Mouse (Mus musculus): Measurements from ENCODE around the gene Zfp827. TPM values are rescaled to one million over a fixed set of nuclear protein-coding genes. Genes with fewer than 3 reads are reported as not detected.

Zfp827 gene
- total and polyA plus RNA-seq, 3 experiments, result 3.1 to 19.3 (median 3.2) TPM

GRCm38 (mm10) chr8:79081333-79081732 is 53.1 kb downstream of the Zfp827 start:
- DNase-seq (ENCODE audit: low spot score), result no peak
- Histone ChIP-seq H3K4me3 (ENCODE audit: low read depth, low read length) (no peak overlapping the region), H3K36me3 (replicated peaks) (peaks cover 76% of the 10 kb centered on the region), H3K4me1 (ENCODE audit: insufficient read depth, low read depth, low read length) (no peaks in the 10 kb centered on the region), H3K27me3 (ENCODE audit: insufficient read depth, low read length) (no peaks in the 10 kb centered on the region), H3K9me3 (replicated peaks) (no peaks in the 10 kb centered on the region)
- no peak for TF ChIP-seq GATA1 (IDR thresholded peaks at IDR 0.05; ENCODE audit: borderline replicate concordance, low read length)
- ATAC-seq (ENCODE audit: extremely low read depth, insufficient number of reproducible peaks, low FRiP score, poor library complexity, severe bottlenecking), result no peak

- ATAC-seq (ENCODE audit: extremely low read depth, insufficient number of reproducible peaks, low FRiP score, poor library complexity, severe bottlenecking), result no peak
- no peak for DNase-seq (ENCODE audit: low spot score)
- Histone ChIP-seq H3K9me3 (replicated peaks) (no peaks in the 10 kb centered on the region), H3K4me3 (ENCODE audit: low read depth, low read length) (no peak overlapping the region), H3K27me3 (ENCODE audit: insufficient read depth, low read length) (no peaks in the 10 kb centered on the region), H3K36me3 (replicated peaks) (peaks cover 80% of the 10 kb centered on the region), H3K4me1 (ENCODE audit: insufficient read depth, low read depth, low read length) (no peaks in the 10 kb centered on the region)
- no peak for TF ChIP-seq TAL1 (conservative IDR thresholded peaks at IDR 0.05; ENCODE audit: low read depth, low read length)
These were observed 53.7 kb downstream of the Zfp827 start for GRCm38 (mm10) chr8:79081955-79082354.

- H3K4me3 ChIP-seq (ENCODE audit: low read depth, low read length), result no peak overlapping the region
- ATAC-seq (ENCODE audit: extremely low read depth, insufficient number of reproducible peaks, low FRiP score, poor library complexity, severe bottlenecking), result no peak
- no peaks in the 10 kb centered on the region for H3K4me1 ChIP-seq (ENCODE audit: insufficient read depth, low read depth, low read length)
- peaks cover 73% of the 10 kb centered on the region for H3K36me3 ChIP-seq (replicated peaks)
- H3K27me3 ChIP-seq (ENCODE audit: insufficient read depth, low read length), result no peaks in the 10 kb centered on the region
- H3K9me3 ChIP-seq (replicated peaks), result no peaks in the 10 kb centered on the region
- DNase-seq (ENCODE audit: low spot score), result no peak
- TF ChIP-seq POLR2AphosphoS5 (IDR thresholded peaks at IDR 0.05; ENCODE audit: insufficient replicate concordance, low read depth, low read length) (no peak), GATA2 (IDR thresholded peaks at IDR 0.05; ENCODE audit: borderline replicate concordance, low read depth, low read length) (no peak), TAL1 (conservative IDR thresholded peaks at IDR 0.05; ENCODE audit: low read depth, low read length) (no peak), CTCF (IDR thresholded peaks at IDR 0.05; ENCODE audit: low read depth, low read length) (no peak), GATA1 (IDR thresholded peaks at IDR 0.05; ENCODE audit: borderline replicate concordance, low read length) (no peak)
These were observed 55.5 kb downstream of the Zfp827 start for GRCm38 (mm10) chr8:79083461-79084358.

- H3K4me3 ChIP-seq (ENCODE audit: low read depth, low read length), result no peak overlapping the region
- no peaks in the 10 kb centered on the region for H3K4me1 ChIP-seq (ENCODE audit: insufficient read depth, low read depth, low read length)
- no peak for DNase-seq (ENCODE audit: low spot score)
- no peaks in the 10 kb centered on the region for H3K9me3 ChIP-seq (replicated peaks)
- ATAC-seq (ENCODE audit: extremely low read depth, insufficient number of reproducible peaks, low FRiP score, poor library complexity, severe bottlenecking), result no peak
- no peaks in the 10 kb centered on the region for H3K27me3 ChIP-seq (ENCODE audit: insufficient read depth, low read length)
- TF ChIP-seq CTCF (IDR thresholded peaks at IDR 0.05; ENCODE audit: low read depth, low read length) (no peak), TAL1 (conservative IDR thresholded peaks at IDR 0.05; ENCODE audit: low read depth, low read length) (no peak), GATA1 (IDR thresholded peaks at IDR 0.05; ENCODE audit: borderline replicate concordance, low read length) (no peak), POLR2AphosphoS5 (IDR thresholded peaks at IDR 0.05; ENCODE audit: insufficient replicate concordance, low read depth, low read length) (no peak), GATA2 (IDR thresholded peaks at IDR 0.05; ENCODE audit: borderline replicate concordance, low read depth, low read length) (no peak)
- H3K36me3 ChIP-seq (replicated peaks), result peaks cover 73% of the 10 kb centered on the region
These were observed 56.2 kb downstream of the Zfp827 start for GRCm38 (mm10) chr8:79084359-79084820.

DNA sequence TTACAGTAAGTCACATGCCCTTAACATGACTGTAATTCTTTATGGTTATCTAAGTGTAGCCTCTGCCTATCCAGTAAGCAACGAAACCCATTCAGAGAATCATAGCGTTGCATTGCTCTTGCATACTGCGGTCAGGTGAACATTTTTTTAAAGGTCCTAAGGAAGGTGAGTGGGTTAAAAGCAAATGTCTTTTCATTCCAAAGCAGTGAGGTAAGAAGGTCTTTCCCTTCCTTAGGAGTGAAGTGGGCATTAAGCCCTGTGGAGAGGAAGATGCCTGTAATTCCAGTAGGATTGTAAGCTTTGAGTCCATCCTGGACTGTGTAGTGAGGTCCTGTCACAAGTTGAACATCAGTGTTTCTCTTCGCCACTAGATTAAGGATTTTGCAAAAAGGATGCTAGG is 66.2 kb downstream of the Zfp827 start:
- no peak for DNase-seq (ENCODE audit: low spot score)
- peaks cover 58% of the 10 kb centered on the region for H3K36me3 ChIP-seq (replicated peaks)
- TF ChIP-seq TAL1 (conservative IDR thresholded peaks at IDR 0.05; ENCODE audit: low read depth, low read length) (no peak), GATA1 (IDR thresholded peaks at IDR 0.05; ENCODE audit: borderline replicate concordance, low read length) (no peak), POLR2AphosphoS5 (IDR thresholded peaks at IDR 0.05; ENCODE audit: insufficient replicate concordance, low read depth, low read length) (no peak)
- H3K4me1 ChIP-seq (ENCODE audit: insufficient read depth, low read depth, low read length), result no peaks in the 10 kb centered on the region
- no peaks in the 10 kb centered on the region for H3K9me3 ChIP-seq (replicated peaks)
- no peaks in the 10 kb centered on the region for H3K27me3 ChIP-seq (ENCODE audit: insufficient read depth, low read length)
- no peak for ATAC-seq (ENCODE audit: extremely low read depth, insufficient number of reproducible peaks, low FRiP score, poor library complexity, severe bottlenecking)
- no peak overlapping the region for H3K4me3 ChIP-seq (ENCODE audit: low read depth, low read length)

- no peaks in the 10 kb centered on the region for H3K27me3 ChIP-seq (ENCODE audit: insufficient read depth, low read length)
- TF ChIP-seq POLR2AphosphoS5 (IDR thresholded peaks at IDR 0.05; ENCODE audit: insufficient replicate concordance, low read depth, low read length) (no peak), TAL1 (conservative IDR thresholded peaks at IDR 0.05; ENCODE audit: low read depth, low read length) (no peak), GATA2 (IDR thresholded peaks at IDR 0.05; ENCODE audit: borderline replicate concordance, low read depth, low read length) (no peak), CTCF (IDR thresholded peaks at IDR 0.05; ENCODE audit: low read depth, low read length) (no peak), GATA1 (IDR thresholded peaks at IDR 0.05; ENCODE audit: borderline replicate concordance, low read length) (no peak)
- peaks cover 58% of the 10 kb centered on the region for H3K36me3 ChIP-seq (replicated peaks)
- ATAC-seq (ENCODE audit: extremely low read depth, insufficient number of reproducible peaks, low FRiP score, poor library complexity, severe bottlenecking) (no peak), DNase-seq (ENCODE audit: low spot score) (no peak)
- no peaks in the 10 kb centered on the region for H3K9me3 ChIP-seq (replicated peaks)
- no peaks in the 10 kb centered on the region for H3K4me1 ChIP-seq (ENCODE audit: insufficient read depth, low read depth, low read length)
- no peak overlapping the region for H3K4me3 ChIP-seq (ENCODE audit: low read depth, low read length)
These were observed 66.9 kb downstream of the Zfp827 start for GRCm38 (mm10) chr8:79095162-79095561.

All from G1E (cell line).